Mouse (Mus musculus) subcutaneous adipose tissue, adult 2 months (tissue): ENCODE data around the gene Kcnj16. TPM values are rescaled to one million over a fixed set of nuclear protein-coding genes. Genes with fewer than 3 reads are reported as not detected.

Experiments used
- polyA plus RNA-seq: library from polyadenylated mRNA; depleted of rRNA; stranded (reverse); fragments of >200 nt; gene quantifications from 2 replicates; pipeline ENCODE4 v1.2.3, GENCODE M21; 2012; ENCODE audit warnings: low replicate concordance; rRNA removed

Gene Kcnj16
- 0.06 and 0.19 TPM in 2 replicates for polyA plus RNA-seq

DNA sequence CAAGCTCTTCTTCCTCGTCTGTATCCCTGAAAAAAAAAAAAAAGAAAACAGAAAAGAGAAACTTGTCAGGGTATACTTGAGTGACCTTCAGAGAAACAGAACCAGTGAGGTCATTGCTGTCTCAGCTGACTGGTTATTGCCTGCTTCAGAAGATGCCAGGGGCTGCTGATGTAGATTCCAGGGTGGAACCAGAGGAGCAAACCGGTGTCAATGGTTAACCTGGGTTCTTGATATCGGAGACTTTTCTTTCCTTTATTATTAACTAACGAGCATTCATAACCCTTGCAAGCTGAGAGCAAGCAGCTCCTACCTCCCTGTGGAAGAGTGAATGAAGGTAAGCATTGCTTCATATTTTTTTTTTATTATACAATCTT is at the start of gene Kcnj16:
Kcnj16 (plus strand) TSS at position 272 of the 374 bp plus-strand sequence.

DNA sequence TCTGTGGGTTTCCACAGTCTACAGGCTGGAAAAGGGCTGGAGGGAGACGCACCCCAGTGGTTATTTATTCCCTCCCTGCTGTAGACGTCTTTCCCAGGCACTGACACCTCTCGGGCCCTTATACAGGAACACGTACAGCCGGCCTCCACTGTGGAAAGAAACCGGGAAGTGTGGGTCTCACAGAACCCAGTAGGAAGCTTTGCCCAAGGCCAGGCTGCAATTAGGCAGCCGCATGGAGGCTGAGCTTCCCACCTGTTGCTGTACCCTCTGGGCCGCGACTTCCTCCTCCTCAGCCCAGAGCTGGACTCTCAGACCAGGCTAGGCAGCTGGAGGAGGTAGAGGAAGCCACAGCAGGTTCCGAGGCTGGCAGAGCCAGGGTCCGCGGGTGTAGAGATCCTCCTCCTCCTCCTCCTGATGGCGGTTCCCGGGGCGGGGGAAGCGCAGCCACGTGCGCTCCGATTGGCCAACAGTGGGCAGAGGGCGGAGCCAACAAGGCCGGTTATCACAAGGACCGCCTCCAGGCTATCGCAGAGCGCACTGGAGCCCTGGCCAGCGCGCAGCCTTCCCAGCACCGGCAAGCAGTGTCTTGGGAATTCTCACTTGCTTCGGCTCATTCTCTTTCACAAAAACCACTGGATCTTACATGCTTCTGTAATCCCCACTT is 97.9 kb downstream of the Kcnj16 start, which contains the start of gene Kcnj2:
Kcnj2 (plus strand) TSS at position 530 of the 664 bp plus-strand sequence.

Other genes with a start within 250 kb of the Kcnj16 start
- gene Kcnj2, start 98.1 kb downstream of the Kcnj16 start, polyA plus RNA-seq: 1.3 and 2.6 TPM in 2 replicates